Mouse (Mus musculus) kidney, adult 9 months (tissue): ENCODE data around the gene Zfp691.

Experiments
- DNase-seq: peaks from one replicate; pipeline ENCODE4 v3.0.0; 2022

The Zfp691 gene

DNA sequence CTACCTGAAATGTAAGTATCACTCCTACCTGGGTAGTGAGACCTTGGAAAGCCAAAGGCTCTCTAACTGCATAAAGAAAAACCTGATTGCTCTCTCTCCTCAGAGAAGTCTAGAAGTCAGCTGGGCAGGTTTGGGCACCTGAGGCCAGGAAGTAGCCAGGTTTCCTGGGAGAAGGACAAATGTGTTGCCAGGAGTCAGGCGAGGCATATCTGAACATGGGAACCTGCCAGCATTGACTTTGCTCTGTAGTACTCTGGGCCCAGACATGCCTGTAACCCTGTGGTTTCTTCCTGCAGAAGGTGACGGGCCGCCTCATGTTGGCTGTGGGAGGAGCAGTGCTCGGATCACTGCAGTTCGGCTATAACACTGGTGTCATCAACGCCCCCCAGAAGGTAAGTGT lies 53.9 kb downstream of the Zfp691 start:
- no peak for DNase-seq
